Mouse (Mus musculus): ENCODE results near the gene Clns1a.

GRCm38 (mm10) chr7:97717326-97717725 is 20.9 kb downstream of the Clns1a start:
- TF ChIP-seq TAL1 (IDR thresholded peaks at IDR 0.05; ENCODE audit: low read length) = no peak
- TF ChIP-seq GATA1 (IDR thresholded peaks at IDR 0.05; ENCODE audit: low read length) = no peak

Measured in erythroblast, embryonic 14.5 days (primary cell).